Mouse (Mus musculus): ENCODE data around the gene Mepe. TPM values are rescaled to one million over a fixed set of nuclear protein-coding genes. Genes with fewer than 3 reads are reported as not detected.

The Mepe gene
- polyA plus RNA-seq, 1 experiment from 2014 or later, result not detected

GRCm38 (mm10) chr5:104370580-104370979 is 45.5 kb downstream of the Mepe start:
- no peak for ATAC-seq (ENCODE audit: low FRiP score, low TSS enrichment)
- H3K4me3 ChIP-seq (replicated peaks; ENCODE audit: low read depth, low read length), result no peak overlapping the region

GRCm38 (mm10) chr5:104371284-104371683 is 46.2 kb downstream of the Mepe start:
- H3K4me3 ChIP-seq (replicated peaks; ENCODE audit: low read depth, low read length), result no peak overlapping the region

More at GRCm38 (mm10) chr5:104370580-104370979, 45.5 kb downstream of the Mepe start:
- H3K27me3 ChIP-seq (ENCODE audit: control insufficient read depth, insufficient read depth, low read length), result no peaks in the 10 kb centered on the region
- H3K4me1 ChIP-seq (ENCODE audit: control insufficient read depth, insufficient read depth, low read length), result no peaks in the 10 kb centered on the region
- DNase-seq, result no peak
- no peaks in the 10 kb centered on the region for H3K9me3 ChIP-seq (ENCODE audit: control insufficient read depth, low read length)
- no peaks in the 10 kb centered on the region for H3K36me3 ChIP-seq (ENCODE audit: control insufficient read depth, insufficient read depth, low read length)
- H3K4me2 ChIP-seq (ENCODE audit: low read length), result no peak overlapping the region
- H3K27ac ChIP-seq (replicated peaks; ENCODE audit: low read depth, low read length), result no peak overlapping the region
- 95% methylated on average over 5 of the region's 5 CpGs for WGBS
- no peak overlapping the region for H3K9ac ChIP-seq (replicated peaks; ENCODE audit: low read length)

GRCm38 (mm10) chr5:104373648-104374307 is 48.6 kb downstream of the Mepe start:
- ATAC-seq (ENCODE audit: low FRiP score, low TSS enrichment), result no peak; the same call in 1 of the 2 replicates
- Histone ChIP-seq H3K9me3 (ENCODE audit: control insufficient read depth, low read length) (no peaks in the 10 kb centered on the region), H3K27ac (replicated peaks; ENCODE audit: low read depth, low read length) (no peak overlapping the region), H3K36me3 (ENCODE audit: control insufficient read depth, insufficient read depth, low read length) (no peaks in the 10 kb centered on the region), H3K4me3 (replicated peaks; ENCODE audit: low read depth, low read length) (no peak overlapping the region), H3K9ac (replicated peaks; ENCODE audit: low read length) (no peak overlapping the region), H3K4me2 (ENCODE audit: low read length) (no peak overlapping the region), H3K27me3 (ENCODE audit: control insufficient read depth, insufficient read depth, low read length) (no peaks in the 10 kb centered on the region), H3K4me1 (ENCODE audit: control insufficient read depth, insufficient read depth, low read length) (no peaks in the 10 kb centered on the region)
- WGBS, result 84% methylated on average over 4 of the region's 4 CpGs
- no peak for DNase-seq

More at GRCm38 (mm10) chr5:104371284-104371683, 46.2 kb downstream of the Mepe start:
- Histone ChIP-seq H3K9ac (replicated peaks; ENCODE audit: low read length) (no peak overlapping the region), H3K9me3 (ENCODE audit: control insufficient read depth, low read length) (no peaks in the 10 kb centered on the region), H3K27ac (replicated peaks; ENCODE audit: low read depth, low read length) (no peak overlapping the region), H3K4me1 (ENCODE audit: control insufficient read depth, insufficient read depth, low read length) (no peaks in the 10 kb centered on the region), H3K36me3 (ENCODE audit: control insufficient read depth, insufficient read depth, low read length) (no peaks in the 10 kb centered on the region), H3K27me3 (ENCODE audit: control insufficient read depth, insufficient read depth, low read length) (no peaks in the 10 kb centered on the region), H3K4me2 (ENCODE audit: low read length) (no peak overlapping the region)
- ATAC-seq (ENCODE audit: low FRiP score, low TSS enrichment), result no peak
- DNase-seq, result no peak
- 96% methylated on average over 4 of the region's 4 CpGs for WGBS

GRCm38 (mm10) chr5:104374308-104374660 is 49.2 kb downstream of the Mepe start:
- Histone ChIP-seq H3K9me3 (ENCODE audit: control insufficient read depth, low read length) (no peaks in the 10 kb centered on the region), H3K27me3 (ENCODE audit: control insufficient read depth, insufficient read depth, low read length) (no peaks in the 10 kb centered on the region), H3K27ac (replicated peaks; ENCODE audit: low read depth, low read length) (no peak overlapping the region), H3K9ac (replicated peaks; ENCODE audit: low read length) (no peak overlapping the region), H3K4me2 (ENCODE audit: low read length) (no peak overlapping the region), H3K36me3 (ENCODE audit: control insufficient read depth, insufficient read depth, low read length) (no peaks in the 10 kb centered on the region), H3K4me1 (ENCODE audit: control insufficient read depth, insufficient read depth, low read length) (no peaks in the 10 kb centered on the region), H3K4me3 (replicated peaks; ENCODE audit: low read depth, low read length) (no peak overlapping the region)
- ATAC-seq (ENCODE audit: low FRiP score, low TSS enrichment) (no peak), DNase-seq (no peak)
- 85% methylated on average over 6 of the region's 6 CpGs for WGBS

- Histone ChIP-seq H3K36me3 (ENCODE audit: control insufficient read depth, insufficient read depth, low read length) (no peaks in the 10 kb centered on the region), H3K4me1 (ENCODE audit: control insufficient read depth, insufficient read depth, low read length) (no peaks in the 10 kb centered on the region), H3K9me3 (ENCODE audit: control insufficient read depth, low read length) (no peaks in the 10 kb centered on the region), H3K27me3 (ENCODE audit: control insufficient read depth, insufficient read depth, low read length) (no peaks in the 10 kb centered on the region), H3K27ac (replicated peaks; ENCODE audit: low read depth, low read length) (no peak overlapping the region), H3K4me2 (ENCODE audit: low read length) (no peak overlapping the region), H3K9ac (replicated peaks; ENCODE audit: low read length) (no peak overlapping the region), H3K4me3 (replicated peaks; ENCODE audit: low read depth, low read length) (no peak overlapping the region)
- no peak for ATAC-seq (ENCODE audit: low FRiP score, low TSS enrichment)
- WGBS, result 72% methylated on average over 2 of the region's 2 CpGs
- peak; percentile 4 for DNase-seq
These were observed 50.0 kb downstream of the Mepe start for GRCm38 (mm10) chr5:104375132-104375531.

GRCm38 (mm10) chr5:104376890-104377289 is 51.8 kb downstream of the Mepe start:
- Histone ChIP-seq H3K9ac (replicated peaks; ENCODE audit: low read length) (no peak overlapping the region), H3K27me3 (ENCODE audit: control insufficient read depth, insufficient read depth, low read length) (no peaks in the 10 kb centered on the region)
- 84% methylated on average over 1 of the region's 1 CpGs for WGBS

GRCm38 (mm10) chr5:104380574-104380973 is 55.4 kb downstream of the Mepe start:
- ATAC-seq (ENCODE audit: low FRiP score, low TSS enrichment), result no peak
- WGBS, result 86% methylated on average over 1 of the region's 1 CpGs
- Histone ChIP-seq H3K9me3 (ENCODE audit: control insufficient read depth, low read length) (no peaks in the 10 kb centered on the region), H3K4me1 (ENCODE audit: control insufficient read depth, insufficient read depth, low read length) (no peaks in the 10 kb centered on the region), H3K36me3 (ENCODE audit: control insufficient read depth, insufficient read depth, low read length) (no peaks in the 10 kb centered on the region), H3K27me3 (ENCODE audit: control insufficient read depth, insufficient read depth, low read length) (no peaks in the 10 kb centered on the region), H3K4me3 (replicated peaks; ENCODE audit: low read depth, low read length) (no peak overlapping the region), H3K9ac (replicated peaks; ENCODE audit: low read length) (no peak overlapping the region), H3K4me2 (ENCODE audit: low read length) (no peak overlapping the region), H3K27ac (replicated peaks; ENCODE audit: low read depth, low read length) (no peak overlapping the region)
- no peak for DNase-seq

More at GRCm38 (mm10) chr5:104376890-104377289, 51.8 kb downstream of the Mepe start:
- no peaks in the 10 kb centered on the region for H3K4me1 ChIP-seq (ENCODE audit: control insufficient read depth, insufficient read depth, low read length)
- no peak overlapping the region for H3K4me3 ChIP-seq (replicated peaks; ENCODE audit: low read depth, low read length)
- H3K27ac ChIP-seq (replicated peaks; ENCODE audit: low read depth, low read length), result no peak overlapping the region
- ATAC-seq (ENCODE audit: low FRiP score, low TSS enrichment) (no peak), DNase-seq (no peak)
- H3K9me3 ChIP-seq (ENCODE audit: control insufficient read depth, low read length), result no peaks in the 10 kb centered on the region
- H3K36me3 ChIP-seq (ENCODE audit: control insufficient read depth, insufficient read depth, low read length), result no peaks in the 10 kb centered on the region
- no peak overlapping the region for H3K4me2 ChIP-seq (ENCODE audit: low read length)

- 79% methylated on average over 3 of the region's 7 CpGs for WGBS
These were observed 56.5 kb downstream of the Mepe start for GRCm38 (mm10) chr5:104381671-104382070.

GRCm38 (mm10) chr5:104384540-104384939 is 59.4 kb downstream of the Mepe start:
- H3K4me1 ChIP-seq (ENCODE audit: control insufficient read depth, insufficient read depth, low read length), result no peaks in the 10 kb centered on the region
- no peaks in the 10 kb centered on the region for H3K27me3 ChIP-seq (ENCODE audit: control insufficient read depth, insufficient read depth, low read length)
- DNase-seq (no peak), ATAC-seq (ENCODE audit: low FRiP score, low TSS enrichment) (no peak)
- H3K4me2 ChIP-seq (ENCODE audit: low read length), result no peak overlapping the region
- 95% methylated on average over 7 of the region's 7 CpGs for WGBS
- H3K27ac ChIP-seq (replicated peaks; ENCODE audit: low read depth, low read length), result no peak overlapping the region
- H3K9me3 ChIP-seq (ENCODE audit: control insufficient read depth, low read length), result no peaks in the 10 kb centered on the region
- no peak overlapping the region for H3K4me3 ChIP-seq (replicated peaks; ENCODE audit: low read depth, low read length)
- H3K9ac ChIP-seq (replicated peaks; ENCODE audit: low read length), result no peak overlapping the region
- no peaks in the 10 kb centered on the region for H3K36me3 ChIP-seq (ENCODE audit: control insufficient read depth, insufficient read depth, low read length)

More at GRCm38 (mm10) chr5:104381671-104382070, 56.5 kb downstream of the Mepe start:
- no peak overlapping the region for H3K4me3 ChIP-seq (replicated peaks; ENCODE audit: low read depth, low read length)
- DNase-seq (no peak), ATAC-seq (ENCODE audit: low FRiP score, low TSS enrichment) (no peak)
- no peak overlapping the region for H3K27ac ChIP-seq (replicated peaks; ENCODE audit: low read depth, low read length)
- H3K27me3 ChIP-seq (ENCODE audit: control insufficient read depth, insufficient read depth, low read length), result no peaks in the 10 kb centered on the region
- no peaks in the 10 kb centered on the region for H3K4me1 ChIP-seq (ENCODE audit: control insufficient read depth, insufficient read depth, low read length)
- no peak overlapping the region for H3K9ac ChIP-seq (replicated peaks; ENCODE audit: low read length)
- H3K36me3 ChIP-seq (ENCODE audit: control insufficient read depth, insufficient read depth, low read length), result no peaks in the 10 kb centered on the region
- no peaks in the 10 kb centered on the region for H3K9me3 ChIP-seq (ENCODE audit: control insufficient read depth, low read length)
- no peak overlapping the region for H3K4me2 ChIP-seq (ENCODE audit: low read length)
